Mouse (Mus musculus) stomach, postnatal 0 days (tissue): ENCODE data around the gene Coro2b. TPM values are rescaled to one million over a fixed set of nuclear protein-coding genes. Genes with fewer than 3 reads are reported as not detected.

Experiments
- ATAC-seq: fragments of 200-750 bp; cut with Nextera tagmentation; 2 replicates; pipeline ENCODE4 v1.8.0; 2017; ENCODE audit not compliant: low FRiP score, low TSS enrichment
- DNase-seq: peaks from one replicate; pipeline ENCODE4 v3.0.0-alpha.2; 2016; ENCODE audit warnings: low spot score
- H3K27ac ChIP-seq: fragments of 300-500 bp; sonication (generic); replicated peaks from 2 replicates; pipeline ENCODE4 v1.5.1; 2014; ENCODE audit warnings: mild to moderate bottlenecking, control low read depth
- H3K27me3 ChIP-seq: fragments of 300-500 bp; sonication (generic); 2 replicates; pipeline ENCODE4 v1.6.1; 2014; ENCODE audit warnings: low read length; ENCODE audit not compliant: control insufficient read depth, insufficient read depth
- H3K36me3 ChIP-seq: fragments of 300-500 bp; sonication (generic); 2 replicates; pipeline ENCODE4 v1.6.1; 2014; ENCODE audit warnings: low read length, mixed read lengths; ENCODE audit not compliant: control insufficient read depth, insufficient read depth
- H3K4me1 ChIP-seq: fragments of 300-500 bp; sonication (generic); replicated peaks from 2 replicates; pipeline ENCODE4 v1.6.1; 2014; ENCODE audit warnings: antibody characterized with exemption; ENCODE audit not compliant: control insufficient read depth, insufficient read depth
- H3K4me2 ChIP-seq: fragments of 300-500 bp; sonication (generic); replicated peaks from 2 replicates; pipeline ENCODE4 v1.6.1; 2014; ENCODE audit warnings: low read depth, mild to moderate bottlenecking, control low read depth, moderate library complexity
- H3K4me3 ChIP-seq: fragments of 300-500 bp; sonication (generic); 2 replicates; pipeline ENCODE4 v1.5.1; 2014; ENCODE audit warnings: low read depth, low read length, control low read depth
- H3K9ac ChIP-seq: fragments of 300-500 bp; sonication (generic); 2 replicates; pipeline ENCODE4 v1.6.1; 2014; ENCODE audit warnings: mild to moderate bottlenecking, low read length, control low read depth, mixed read lengths
- H3K9me3 ChIP-seq: fragments of 300-500 bp; sonication (generic); 2 replicates; pipeline ENCODE4 v1.6.1; 2016; ENCODE audit warnings: low read length; ENCODE audit not compliant: control insufficient read depth
- CTCF ChIP-seq: IDR thresholded peaks from 2 replicates; pipeline ENCODE4 v1.5.1; 2016; ENCODE audit warnings: antibody characterized with exemption, low read depth, mild to moderate bottlenecking, moderate library complexity
- EP300 ChIP-seq: optimal IDR thresholded peaks from 2 replicates; pipeline ENCODE3; 2016; ENCODE audit warnings: antibody characterized with exemption
- WGBS: fragments of 180-500 bp; shearing (Covaris S2); extraction: QIAGEN DNeasy Blood & Tissue Kit; methylation state at CpG from one replicate; pipeline ENCODE4 v1.1.7; 2014; 5-methylcytosine and 5-hydroxymethylcytosine counted together
- polyA plus RNA-seq: library from polyadenylated mRNA; unstranded; fragments of >200 nt; fragmentation: Nextera tagmentation; extraction: Ambion mirVana; gene quantifications from 2 replicates; pipeline ENCODE4 v1.2.1, GENCODE M21; 2015

The Coro2b gene
- polyA plus RNA-seq, 1 experiment from 2014 or later, result 4.9 TPM

DNA sequence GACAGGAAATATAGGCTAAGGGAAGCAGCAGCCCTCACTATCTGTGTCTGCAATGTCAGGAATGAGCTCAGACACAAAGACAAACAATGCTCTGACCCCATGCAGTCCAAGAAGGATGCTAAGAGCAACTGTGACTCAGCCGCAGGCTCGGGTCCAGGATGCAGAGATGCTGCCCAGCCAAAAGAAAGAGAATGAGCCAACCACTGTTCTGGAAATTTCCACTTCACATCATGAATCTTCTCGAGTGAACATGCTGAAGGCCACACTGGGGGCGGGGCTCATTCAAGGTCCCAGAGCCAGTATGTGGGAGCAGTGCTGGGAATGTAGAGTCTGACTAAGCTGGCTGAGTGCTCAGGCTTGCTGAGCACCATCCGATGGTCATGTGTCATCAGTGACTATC lies 23.2 kb upstream of the Coro2b start:
- H3K27ac ChIP-seq, result 0 out of 2 replicates have a peak overlapping the region, but pooled peaks have one; percentile 24
- 25% methylated on average over 5 of the region's 5 CpGs for WGBS
- H3K27me3 ChIP-seq, result no peaks in the 10 kb centered on the region
- no peaks in the 10 kb centered on the region for H3K36me3 ChIP-seq
- H3K4me3 ChIP-seq, result no peak overlapping the region
- no peak overlapping the region for H3K9ac ChIP-seq
- ATAC-seq (peak; percentile 78), DNase-seq (peak; percentile 46)
- 0 out of 2 replicates have a peak, but pooled peaks have one; percentile 16 for TF ChIP-seq CTCF
- no peak for TF ChIP-seq EP300
- no peaks in the 10 kb centered on the region for H3K9me3 ChIP-seq
- no peak overlapping the region for H3K4me2 ChIP-seq
- H3K4me1 ChIP-seq, result 0 out of 2 replicates have a peak, but pooled peaks cover 3% of the 10 kb centered on the region

- Histone ChIP-seq H3K27ac (0 out of 2 replicates have a peak overlapping the region, but pooled peaks have one; percentile 24), H3K9ac (no peak overlapping the region), H3K27me3 (no peaks in the 10 kb centered on the region), H3K4me1 (0 out of 2 replicates have a peak, but pooled peaks cover 3% of the 10 kb centered on the region), H3K36me3 (no peaks in the 10 kb centered on the region), H3K4me3 (no peak overlapping the region), H3K9me3 (no peaks in the 10 kb centered on the region), H3K4me2 (no peak overlapping the region)
- DNase-seq, result no peak
- ATAC-seq, result no peak
- WGBS, result 75% methylated on average over 3 of the region's 3 CpGs
- TF ChIP-seq CTCF, result no peak
- TF ChIP-seq EP300, result no peak
Observed at GRCm38 (mm10) chr9:62559446-62559845, 22.6 kb upstream of the Coro2b start.

- Histone ChIP-seq H3K9me3 (no peaks in the 10 kb centered on the region), H3K4me3 (no peak overlapping the region), H3K4me1 (0 out of 2 replicates have a peak, but pooled peaks cover 3% of the 10 kb centered on the region), H3K9ac (no peak overlapping the region), H3K4me2 (no peak overlapping the region), H3K27me3 (no peaks in the 10 kb centered on the region), H3K27ac (no peak overlapping the region), H3K36me3 (no peaks in the 10 kb centered on the region)
- no peak for TF ChIP-seq CTCF
- no peak for TF ChIP-seq EP300
- DNase-seq, result no peak
- no peak for ATAC-seq
- WGBS, result 91% methylated on average over 8 of the region's 8 CpGs
Observed at GRCm38 (mm10) chr9:62558058-62558457, 21.2 kb upstream of the Coro2b start.

DNA sequence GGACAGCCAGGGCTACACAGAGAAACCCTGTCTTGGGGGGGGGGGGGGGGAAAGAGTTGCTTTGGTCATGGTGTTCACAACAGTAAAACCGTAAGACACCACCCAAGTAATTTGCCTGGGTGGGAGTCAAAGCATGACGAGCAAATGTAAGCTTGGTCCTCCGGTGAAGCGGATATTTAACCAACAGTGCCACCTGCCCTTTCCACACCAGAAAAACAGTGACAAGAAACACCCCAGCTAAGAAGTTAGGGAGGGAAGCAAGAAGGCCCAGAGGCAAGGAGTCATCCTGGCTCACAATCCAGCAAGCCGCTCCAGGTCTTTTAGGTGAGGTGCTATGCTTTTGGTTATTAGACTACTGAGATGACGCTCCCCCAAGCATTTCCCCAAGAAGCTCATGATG lies 19.9 kb upstream of the Coro2b start:
- H3K36me3 ChIP-seq, result no peaks in the 10 kb centered on the region
- H3K4me1 ChIP-seq, result 0 out of 2 replicates have a peak, but pooled peaks cover 3% of the 10 kb centered on the region
- no peak overlapping the region for H3K4me2 ChIP-seq
- DNase-seq, result no peak
- H3K9ac ChIP-seq, result no peak overlapping the region
- H3K27ac ChIP-seq, result no peak overlapping the region
- no peaks in the 10 kb centered on the region for H3K27me3 ChIP-seq
- no peak for TF ChIP-seq CTCF
- no peak for TF ChIP-seq EP300
- ATAC-seq, result no peak
- WGBS, result 93% methylated on average over 6 of the region's 6 CpGs
- H3K4me3 ChIP-seq, result no peak overlapping the region
- H3K9me3 ChIP-seq, result no peaks in the 10 kb centered on the region

- Histone ChIP-seq H3K36me3 (no peaks in the 10 kb centered on the region), H3K27ac (no peak overlapping the region), H3K4me1 (0 out of 2 replicates have a peak, but pooled peaks cover 3% of the 10 kb centered on the region), H3K4me2 (no peak overlapping the region), H3K4me3 (no peak overlapping the region), H3K9me3 (no peaks in the 10 kb centered on the region), H3K9ac (no peak overlapping the region), H3K27me3 (no peaks in the 10 kb centered on the region)
- DNase-seq, result no peak
- 66% methylated on average over 5 of the region's 5 CpGs for WGBS
- ATAC-seq, result no peak
- TF ChIP-seq CTCF, result peak; percentile 82
- no peak for TF ChIP-seq EP300
Observed at GRCm38 (mm10) chr9:62555258-62555856, 18.5 kb upstream of the Coro2b start.

DNA sequence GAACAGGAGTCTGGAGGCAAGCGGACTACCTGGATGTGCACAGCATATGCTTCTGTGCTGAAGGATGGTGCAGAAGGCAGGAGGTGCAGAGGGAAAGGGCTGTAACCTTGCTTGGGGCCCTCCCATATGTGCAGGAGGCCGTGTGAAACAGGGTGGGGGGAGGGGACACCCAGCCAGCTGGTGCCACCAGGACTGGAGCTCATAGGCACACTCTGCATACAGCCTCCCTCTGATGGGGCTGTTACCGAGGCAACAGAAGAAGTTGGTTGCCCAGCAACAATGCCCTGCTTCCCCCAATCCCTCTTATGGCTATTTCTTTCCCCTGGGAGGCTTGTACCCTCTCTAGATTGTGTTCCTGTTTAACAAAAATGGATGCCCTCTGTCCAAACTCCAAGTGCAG lies 17.8 kb upstream of the Coro2b start:
- H3K4me2 ChIP-seq, result no peak overlapping the region
- H3K9ac ChIP-seq, result no peak overlapping the region
- DNase-seq (no peak), ATAC-seq (no peak)
- H3K36me3 ChIP-seq, result no peaks in the 10 kb centered on the region
- H3K4me1 ChIP-seq, result 0 out of 2 replicates have a peak, but pooled peaks cover under 1% of the 10 kb centered on the region
- no peak overlapping the region for H3K27ac ChIP-seq
- H3K9me3 ChIP-seq, result no peaks in the 10 kb centered on the region
- H3K27me3 ChIP-seq, result no peaks in the 10 kb centered on the region
- no peak for TF ChIP-seq EP300
- no peak for TF ChIP-seq CTCF
- no peak overlapping the region for H3K4me3 ChIP-seq
- WGBS, result 56% methylated on average over 3 of the region's 3 CpGs
